Mouse (Mus musculus) adrenal gland, postnatal 25 days (tissue): ENCODE data around the gene Slc12a9. TPM values are rescaled to one million over a fixed set of nuclear protein-coding genes. Genes with fewer than 3 reads are reported as not detected.
"Not testable (repeated sequence)": the region's sequence is repeated elsewhere in the genome, so short reads cannot be mapped to it uniquely, and the experiment has no call there.

ENCODE experiments used
- DNase-seq: peaks from one replicate; pipeline ENCODE4 v3.0.0; 2021; ENCODE audit warnings: mixed read lengths
- microRNA-seq, 2 experiments: library from miRNA; unstranded; fragments of <30 nt; microRNA quantifications; one replicate each; pipeline ENCODE4 v1.2.0; 2021
- total RNA-seq: library from RNA; stranded (reverse); gene quantifications from 2 replicates; pipeline ENCODE4 v1.2.3, GENCODE M21; 2021

Gene Slc12a9
- total RNA-seq, 1 experiment from 2014 or later: 17.7 TPM

DNA sequence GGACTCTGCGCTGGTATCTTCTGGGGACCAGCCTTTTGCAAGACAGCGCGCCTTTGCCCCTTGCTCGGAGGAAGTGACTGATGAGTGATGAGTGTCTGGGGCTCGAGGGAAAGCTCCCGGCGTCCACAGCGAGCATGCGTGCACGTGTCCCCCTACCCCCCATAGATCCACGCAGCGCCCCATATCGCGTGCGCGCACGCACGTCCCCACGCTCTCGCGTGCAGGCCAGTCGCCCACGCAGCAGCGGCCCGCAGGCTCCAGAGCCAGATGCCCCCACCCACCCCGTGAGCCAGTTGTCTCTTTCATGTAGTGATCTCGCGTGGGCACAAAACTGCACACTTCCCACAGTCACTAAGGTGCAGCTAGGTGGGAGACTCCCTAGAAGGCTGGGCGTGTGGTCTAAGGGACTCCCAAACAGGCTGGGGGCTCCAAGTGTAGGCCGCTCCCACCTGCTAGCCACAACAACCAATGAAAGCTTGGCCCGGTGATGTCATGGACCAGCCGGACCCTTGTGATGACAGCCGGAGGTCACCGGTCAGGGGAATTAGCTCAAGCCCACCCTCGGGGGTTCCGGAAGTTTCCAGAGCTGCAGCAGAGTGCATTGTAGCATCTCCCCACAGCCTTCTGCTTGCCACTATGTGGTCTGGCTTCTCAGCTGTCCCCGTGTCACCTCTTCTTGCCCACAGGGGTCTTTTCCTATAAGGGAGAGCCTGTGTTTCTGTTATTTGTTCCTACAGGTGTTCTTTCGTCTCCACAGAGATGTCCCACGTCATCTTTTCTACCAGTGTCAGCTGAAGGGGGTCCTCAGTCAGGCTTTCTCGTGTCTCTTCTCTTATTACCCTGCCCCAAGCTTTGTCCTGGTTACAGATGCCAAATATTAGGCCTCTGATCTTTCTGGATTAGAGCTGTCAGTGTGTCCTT, 46.1 kb downstream of the Slc12a9 start, which contains the start of gene Ache:
TSS of gene Ache (plus strand) at position 488 of the 921 bp plus-strand sequence.
- DNase-seq: no peak

GRCm38 (mm10) chr5:137286655-137287031, 46.8 kb downstream of the Slc12a9 start:
- peak; percentile 87 for DNase-seq

GRCm38 (mm10) chr5:137285986-137286385, 47.4 kb downstream of the Slc12a9 start:
- DNase-seq: no peak

DNA sequence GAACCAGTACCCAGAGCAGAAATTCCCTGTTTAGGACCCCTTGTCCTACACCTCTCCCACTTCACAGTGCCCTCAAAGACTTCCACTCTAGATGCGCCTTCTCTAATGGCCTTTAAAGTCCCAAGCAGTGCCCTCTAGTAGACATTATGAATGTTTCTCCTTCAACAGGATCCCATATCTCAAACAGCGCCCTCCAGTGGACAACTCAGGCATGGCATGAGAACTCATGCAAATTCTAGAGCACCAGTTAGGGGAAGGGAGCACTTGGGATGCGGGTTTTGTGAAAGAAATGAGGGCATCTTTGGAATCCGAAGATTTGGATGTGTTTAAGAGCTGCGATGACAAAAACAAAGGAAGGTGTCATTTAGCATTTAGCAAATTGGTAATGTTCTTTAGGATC, 48.4 kb downstream of the Slc12a9 start:
- DNase-seq: peak; percentile 40

- DNase-seq: not testable (repeated sequence)
These were observed 49.0 kb downstream of the Slc12a9 start for GRCm38 (mm10) chr5:137284411-137284810.

GRCm38 (mm10) chr5:137277360-137278342, 55.7 kb downstream of the Slc12a9 start:
- no peak for DNase-seq

DNA sequence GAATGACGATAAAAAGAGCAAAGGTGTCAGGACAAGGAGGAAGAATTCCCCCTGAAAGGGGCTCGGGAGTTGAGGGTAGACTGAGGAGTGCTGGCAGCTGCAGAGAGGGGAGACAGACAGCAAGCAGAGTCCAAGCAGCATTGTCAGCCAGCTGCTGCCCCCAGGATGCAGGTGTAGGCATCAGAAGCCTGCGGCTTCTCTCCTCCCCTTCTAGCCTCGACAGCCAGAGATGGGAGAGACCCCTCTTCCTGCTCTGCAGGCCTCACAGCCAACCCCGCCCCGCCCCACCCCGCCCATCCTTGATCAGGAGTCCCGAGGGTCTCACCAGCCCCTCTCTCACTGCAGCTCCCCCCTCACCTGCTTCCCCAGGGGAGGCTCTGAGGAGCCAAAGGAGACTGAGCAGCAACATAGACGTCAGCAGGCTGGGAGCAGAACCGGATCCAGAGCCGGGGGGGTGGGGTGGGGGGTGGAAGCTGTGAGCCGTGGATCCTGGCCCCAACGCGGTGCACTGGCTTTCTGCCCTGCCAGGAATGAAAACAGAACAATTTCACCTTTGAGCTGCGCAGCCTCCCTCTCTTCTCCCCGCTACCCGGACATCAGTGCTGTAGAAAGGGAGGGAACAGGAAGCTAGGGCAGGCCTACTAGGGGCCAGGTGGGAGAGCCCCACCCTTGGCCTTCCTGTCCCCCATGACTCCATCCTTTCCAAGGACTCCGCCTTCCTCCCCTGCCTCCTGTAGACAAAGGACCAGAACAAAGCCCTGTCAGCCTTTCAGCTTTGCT, 65.1 kb downstream of the Slc12a9 start:
- no peak for DNase-seq

DNA sequence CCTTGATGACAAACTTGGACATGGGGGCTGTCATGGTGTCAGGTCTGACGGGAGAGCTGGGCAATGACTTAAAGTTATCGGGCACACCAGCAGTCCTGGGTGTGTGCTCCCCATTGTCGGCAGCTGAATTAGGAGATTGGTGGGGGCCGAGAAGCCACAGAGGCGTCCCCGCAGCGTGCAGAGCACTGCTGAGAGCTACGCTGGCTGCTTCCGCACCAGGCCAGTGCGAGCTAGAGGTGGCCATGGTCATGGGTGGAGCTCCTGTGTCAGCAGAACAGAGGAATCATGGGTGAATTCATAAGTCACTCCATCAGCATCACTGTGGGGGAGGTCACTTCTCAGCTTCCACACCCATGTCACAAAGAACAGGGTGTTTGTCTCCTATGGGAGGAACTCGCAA, 68.6 kb downstream of the Slc12a9 start:
- no peak for DNase-seq

Small RNA genes within 50 kb of the gene (microRNA-seq; reads per million reads assigned to microRNA genes)
- gene Mir7036 (0.69 to 1.8 reads per million in 2 experiments), gene Mir8116 (0 reads per million in 2 experiments)

Other genes with a start within 250 kb of the Slc12a9 start
- gene Trim56, start 217.4 kb downstream of the Slc12a9 start, total RNA-seq: 44.0 and 53.3 TPM in 2 replicates
- gene Muc3, start 184.3 kb downstream of the Slc12a9 start, total RNA-seq: not detected in 2 replicates
- 0.15 TPM in 1 of 2 replicates, not detected in the other for gene Muc3a, start 121.2 kb downstream of the Slc12a9 start, total RNA-seq
- gene Ache, start 46.1 kb downstream of the Slc12a9 start, total RNA-seq: 6.7 and 10.9 TPM in 2 replicates
- gene Ufsp1, start 39.0 kb downstream of the Slc12a9 start, total RNA-seq: 9.6 and 12.1 TPM in 2 replicates
- gene Srrt, start 25.9 kb downstream of the Slc12a9 start, total RNA-seq: 164 and 195 TPM in 2 replicates
- 32.3 and 40.8 TPM in 2 replicates for gene Trip6, start 19.2 kb downstream of the Slc12a9 start, total RNA-seq
- 54.6 and 70.5 TPM in 2 replicates for gene Ephb4, start 16.5 kb upstream of the Slc12a9 start, total RNA-seq
- gene Zan, start 143.5 kb upstream of the Slc12a9 start, total RNA-seq: not detected in 2 replicates
- 29.9 and 31.7 TPM in 2 replicates for gene Pop7, start 168.9 kb upstream of the Slc12a9 start, total RNA-seq
- 34.7 and 52.3 TPM in 2 replicates for gene Gigyf1, start 185.0 kb upstream of the Slc12a9 start, total RNA-seq
- not detected in 2 replicates for gene Epo, start 199.6 kb upstream of the Slc12a9 start, total RNA-seq
- 580 and 681 TPM in 2 replicates for gene Gnb2, start 199.9 kb upstream of the Slc12a9 start, total RNA-seq
- 2.7 and 6.4 TPM in 2 replicates for gene Actl6b, start 219.9 kb upstream of the Slc12a9 start, total RNA-seq
- 0.85 and 2.9 TPM in 2 replicates for gene Tfr2, start 236.2 kb upstream of the Slc12a9 start, total RNA-seq